Mouse (Mus musculus): ENCODE measurements around the gene Rps9. TPM values are rescaled to one million over a fixed set of nuclear protein-coding genes. Genes with fewer than 3 reads are reported as not detected.
A peak's percentile ranks its signal among the peaks of the same experiment; 100 is the strongest.

Rps9 gene
- polyA plus RNA-seq, 1 experiment from 2014 or later, result 1,414 TPM

Small RNAs within 50 kb of the gene (microRNA-seq; reads per million reads assigned to microRNA genes)
- 4.0 reads per million, percentile 8 among the genes with 10 or more reads in this experiment for gene Mir3572

Other genes with a start within 250 kb of the Rps9 start
- gene Tarm1, start 201.4 kb upstream of the Rps9 start, polyA plus RNA-seq (2016; fragmentation: Nextera tagmentation; extraction: Ambion mirVana), result not detected in 2 replicates
- gene Oscar, start 87.8 kb upstream of the Rps9 start, polyA plus RNA-seq (2016; fragmentation: Nextera tagmentation; extraction: Ambion mirVana), result 0.13 TPM in 1 of 2 replicates, not detected in the other
- 365 and 398 TPM in 2 replicates for gene Ndufa3, start 86.6 kb upstream of the Rps9 start, polyA plus RNA-seq (2016; fragmentation: Nextera tagmentation; extraction: Ambion mirVana)
- 31.0 and 33.0 TPM in 2 replicates for gene Tfpt, start 74.1 kb upstream of the Rps9 start, polyA plus RNA-seq (2016; fragmentation: Nextera tagmentation; extraction: Ambion mirVana)
- 179 and 183 TPM in 2 replicates for gene Prpf31, start 74.0 kb upstream of the Rps9 start, polyA plus RNA-seq (2016; fragmentation: Nextera tagmentation; extraction: Ambion mirVana)
- gene Cnot3, start 58.7 kb upstream of the Rps9 start, polyA plus RNA-seq (2016; fragmentation: Nextera tagmentation; extraction: Ambion mirVana), result 85.6 and 88.0 TPM in 2 replicates
- 15.8 and 17.8 TPM in 2 replicates for gene Leng1, start 38.2 kb upstream of the Rps9 start, polyA plus RNA-seq (2016; fragmentation: Nextera tagmentation; extraction: Ambion mirVana)
- 5.7 and 6.8 TPM in 2 replicates for gene Tmc4, start 26.4 kb upstream of the Rps9 start, polyA plus RNA-seq (2016; fragmentation: Nextera tagmentation; extraction: Ambion mirVana)
- 301 and 306 TPM in 2 replicates for gene Tsen34, start 11.1 kb upstream of the Rps9 start, polyA plus RNA-seq (2016; fragmentation: Nextera tagmentation; extraction: Ambion mirVana)
- 39.3 and 40.4 TPM in 2 replicates for gene Mboat7, start 10.5 kb upstream of the Rps9 start, polyA plus RNA-seq (2016; fragmentation: Nextera tagmentation; extraction: Ambion mirVana)
- 0.10 and 0.21 TPM in 2 replicates for gene Pirb, start 16.4 kb downstream of the Rps9 start, polyA plus RNA-seq (2016; fragmentation: Nextera tagmentation; extraction: Ambion mirVana)
- gene Gm15448, start 121.7 kb downstream of the Rps9 start, polyA plus RNA-seq (2016; fragmentation: Nextera tagmentation; extraction: Ambion mirVana), result not detected in 2 replicates
- gene Pira2, start 141.1 kb downstream of the Rps9 start, polyA plus RNA-seq (2016; fragmentation: Nextera tagmentation; extraction: Ambion mirVana), result 0.06 and 0.12 TPM in 2 replicates
- not detected in 2 replicates for gene Gm14548, start 194.1 kb downstream of the Rps9 start, polyA plus RNA-seq (2016; fragmentation: Nextera tagmentation; extraction: Ambion mirVana)
- 0.08 TPM in 1 of 2 replicates, not detected in the other for gene Lilra6, start 211.5 kb downstream of the Rps9 start, polyA plus RNA-seq (2016; fragmentation: Nextera tagmentation; extraction: Ambion mirVana)